Mouse (Mus musculus) cerebellum, adult (tissue): Measurements from ENCODE around the gene Msrb3.

Experiments used
- ATAC-seq: cut with Nextera tagmentation; 2 replicates; pipeline ENCODE4 v1.9.2; 2017; ENCODE audit warnings: mild to moderate bottlenecking, moderate library complexity, mixed read lengths; ENCODE audit not compliant: insufficient number of reproducible peaks, low FRiP score, low TSS enrichment

Msrb3 gene

DNA sequence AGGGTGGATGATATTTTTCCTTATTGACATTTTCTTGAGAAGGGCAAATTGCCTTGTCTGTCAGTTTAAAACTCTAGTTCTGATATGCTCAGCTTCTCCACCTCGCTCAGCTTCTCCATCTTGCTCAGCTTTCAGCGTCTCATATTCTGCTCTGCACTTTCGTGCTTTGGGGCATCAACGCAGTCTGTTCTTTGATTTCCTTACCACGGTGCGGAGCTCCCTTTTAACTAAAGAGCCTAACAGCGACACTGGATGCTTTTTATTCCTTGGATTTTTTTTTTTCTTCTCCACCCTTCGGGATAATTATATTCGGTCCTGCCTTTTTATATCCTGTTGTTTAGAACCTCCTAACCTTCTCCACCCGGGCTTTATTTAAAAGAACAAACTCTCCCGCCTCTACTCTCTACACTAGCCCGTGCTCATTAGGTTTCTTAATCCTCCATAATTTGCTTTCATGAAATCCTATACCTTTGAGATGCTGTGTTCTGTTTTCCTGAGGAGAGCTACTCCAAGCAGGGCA is 78.1 kb downstream of the Msrb3 start:
- ATAC-seq, result no peak

DNA sequence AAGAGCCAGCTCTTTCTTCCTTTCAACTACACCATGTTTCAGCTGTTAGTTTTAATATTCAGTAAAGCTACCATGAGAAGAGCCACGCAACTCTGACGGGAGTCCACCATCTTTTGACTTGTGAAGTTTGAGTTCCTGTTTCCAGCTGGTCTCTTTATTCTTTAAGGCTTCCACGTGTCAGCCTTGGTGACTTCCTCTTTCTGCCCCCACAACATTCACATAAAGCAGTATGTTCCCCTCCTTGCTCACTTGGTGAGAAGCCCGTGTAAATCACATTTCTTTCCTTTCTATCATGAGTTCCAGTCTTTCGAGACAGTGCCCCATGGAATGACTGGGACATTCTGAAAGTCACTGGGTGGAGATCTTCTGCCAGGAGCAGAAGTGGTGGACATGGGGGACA is 83.6 kb downstream of the Msrb3 start:
- ATAC-seq, result no peak

DNA sequence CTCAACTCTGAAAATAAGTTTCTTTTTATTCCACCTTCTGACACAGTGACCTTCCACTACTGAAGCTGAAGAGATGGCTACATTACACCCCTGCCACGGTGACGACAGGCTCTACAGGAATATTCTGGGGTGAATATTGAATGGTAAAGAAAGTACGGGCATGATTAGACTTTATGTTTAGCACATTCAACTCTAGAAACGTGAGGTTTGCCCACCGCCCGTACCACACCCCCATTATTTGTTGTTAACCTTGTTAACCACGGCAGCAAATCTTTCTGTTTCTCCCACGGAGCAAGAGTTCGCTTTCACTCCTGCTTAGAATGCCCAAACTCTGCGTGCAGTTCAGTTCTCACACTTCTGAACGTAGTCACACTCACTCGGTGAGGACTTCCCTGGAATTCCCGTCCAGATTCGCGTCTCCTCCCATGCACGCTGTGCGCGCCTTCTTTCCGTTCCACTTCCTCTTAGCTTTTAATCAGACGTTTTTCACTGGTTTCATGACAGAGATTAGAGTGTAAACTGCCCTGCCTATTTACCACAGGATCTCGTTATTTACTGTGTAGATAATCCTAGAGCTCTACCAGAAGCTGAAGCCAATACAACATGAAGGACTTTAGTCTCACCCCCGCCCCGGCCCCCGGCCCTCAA is 87.0 kb downstream of the Msrb3 start:
- no peak for ATAC-seq

DNA sequence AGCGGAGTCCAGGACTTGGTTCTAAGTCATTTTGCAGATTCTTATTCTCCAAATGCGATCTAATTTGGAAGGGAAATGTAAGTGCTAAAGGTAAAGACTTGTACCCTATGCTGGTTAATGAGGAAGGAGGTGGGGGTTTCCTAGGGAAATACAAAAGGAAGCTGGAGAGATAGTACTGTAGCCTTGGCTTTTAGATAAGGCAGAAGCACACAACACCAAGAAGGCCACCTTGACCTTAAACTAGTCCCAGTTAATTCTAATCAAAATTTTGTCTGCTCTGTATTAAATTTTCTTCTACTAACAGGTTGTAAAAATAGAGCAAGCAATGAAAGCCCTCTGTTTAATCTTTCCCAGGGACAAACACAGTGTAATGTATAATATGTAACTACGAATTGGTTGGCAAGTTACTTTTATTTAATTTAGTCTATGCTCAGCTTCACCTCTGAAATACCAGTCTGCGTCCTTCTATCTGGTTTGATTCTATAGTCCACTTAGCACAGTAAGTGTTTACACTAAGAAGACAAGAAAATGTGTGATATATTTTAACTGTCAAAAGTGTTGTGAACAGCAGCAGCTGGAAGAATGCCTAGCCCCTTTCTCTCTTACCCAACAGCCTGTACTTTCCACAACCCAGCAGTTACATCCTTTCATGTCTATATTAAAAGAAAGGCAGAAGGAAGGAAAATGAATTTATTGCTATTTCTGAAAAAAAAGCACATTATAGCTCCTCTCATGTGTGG is 87.9 kb downstream of the Msrb3 start:
- no peak for ATAC-seq

DNA sequence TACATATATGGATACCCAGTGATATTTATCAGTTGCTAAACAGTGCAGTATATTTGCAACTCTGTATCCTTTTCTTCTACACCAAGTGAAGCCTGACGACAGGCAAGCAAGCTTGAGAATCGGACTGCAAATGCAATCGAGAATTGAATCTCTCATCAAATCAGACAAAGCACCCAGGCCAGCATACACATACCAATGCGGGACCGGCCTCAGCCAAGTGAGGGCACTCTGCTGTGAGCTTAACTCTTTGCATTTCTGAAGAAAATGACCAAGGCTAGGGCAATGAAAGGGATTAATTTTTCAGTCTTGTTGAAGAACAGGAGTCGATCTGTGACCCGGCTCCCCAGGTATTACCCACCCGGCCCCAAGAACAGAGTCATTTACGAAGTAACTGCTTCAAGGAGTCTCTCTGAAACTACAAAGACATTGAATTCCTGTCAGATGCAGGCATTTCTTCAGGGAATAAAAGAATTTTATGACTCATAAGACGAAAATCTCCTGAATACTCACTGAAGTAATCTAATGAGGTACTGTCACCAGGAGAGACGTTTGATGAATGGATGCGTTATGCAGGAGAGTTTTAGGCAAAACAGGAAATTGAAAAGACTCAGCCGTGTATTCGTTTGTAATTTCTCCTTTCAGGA is 88.7 kb downstream of the Msrb3 start:
- ATAC-seq, result no peak

DNA sequence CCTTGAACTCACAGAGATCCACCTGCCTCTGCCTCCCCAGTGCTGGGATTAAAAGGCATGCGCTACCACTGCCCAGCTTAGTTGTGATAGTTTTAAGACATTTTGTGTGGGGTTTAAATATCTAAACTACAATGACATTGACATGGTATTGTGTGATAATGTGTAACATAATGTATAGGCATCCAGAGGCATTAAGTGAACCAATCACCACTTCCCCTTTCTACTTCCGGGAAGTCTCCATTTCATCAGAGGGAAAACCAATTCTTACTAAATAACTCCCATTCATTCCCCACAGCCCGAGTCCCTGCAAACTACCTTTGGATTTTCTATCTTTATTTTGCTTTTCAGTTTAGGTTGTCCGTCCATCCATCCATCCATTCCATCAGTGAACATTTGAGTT is 90.7 kb downstream of the Msrb3 start:
- ATAC-seq, result no peak

DNA sequence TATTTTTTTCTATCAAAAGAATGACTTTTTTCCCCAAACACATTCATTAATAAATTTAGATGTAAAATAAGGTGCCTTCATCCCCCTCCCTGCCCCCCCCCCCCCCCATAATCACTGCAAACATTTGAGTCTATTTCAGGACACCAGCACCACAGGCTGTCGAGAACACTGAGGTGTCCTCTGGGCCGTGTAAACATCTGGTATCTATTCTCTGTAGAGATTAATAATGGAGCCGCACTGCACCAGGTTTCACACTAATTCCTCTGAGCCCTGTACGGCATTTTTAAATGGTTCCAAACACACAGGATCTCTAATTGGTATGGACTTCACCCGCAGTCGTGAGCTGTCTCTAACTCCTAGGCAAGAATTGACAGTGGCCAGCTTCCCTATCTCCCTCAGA is 97.8 kb downstream of the Msrb3 start:
- ATAC-seq, result no peak

DNA sequence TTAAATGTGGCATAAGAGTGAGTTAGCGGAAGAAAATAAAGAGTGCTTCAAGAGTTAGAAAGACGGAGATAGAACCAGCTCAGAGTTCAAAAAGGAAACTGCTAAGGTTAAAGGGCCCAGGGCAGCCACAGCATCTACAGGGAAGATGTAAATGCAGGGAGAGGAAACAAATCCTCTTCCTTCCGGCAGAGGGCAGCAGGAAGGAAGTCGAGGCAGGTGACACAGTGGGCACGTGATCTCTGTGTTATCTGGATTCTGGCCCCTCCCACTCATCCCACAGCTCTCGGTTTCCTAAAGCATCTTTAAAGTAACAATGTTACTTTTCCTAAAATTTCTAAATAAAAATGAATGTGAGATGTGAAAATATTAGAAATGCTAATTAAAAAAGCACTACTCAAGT is 99.4 kb downstream of the Msrb3 start:
- ATAC-seq, result no peak

DNA sequence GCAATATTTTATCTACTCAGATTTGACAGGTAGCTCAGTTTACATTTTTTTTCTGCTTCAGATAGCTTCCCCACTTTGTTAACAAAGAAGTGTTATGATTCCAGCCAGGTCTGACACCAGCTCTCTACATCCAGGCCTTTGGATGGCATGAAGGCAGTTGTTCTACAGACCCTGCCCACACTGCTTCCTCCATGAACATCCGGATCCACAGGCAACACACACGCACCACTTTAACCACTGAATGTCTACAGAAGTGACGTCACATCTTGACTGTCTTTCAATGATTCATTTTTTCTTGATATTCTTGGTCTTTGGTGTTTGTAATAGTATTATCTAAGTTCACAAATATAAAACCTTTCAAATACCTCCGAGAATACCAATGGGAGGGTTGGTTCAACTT is 102.2 kb downstream of the Msrb3 start:
- ATAC-seq, result no peak

DNA sequence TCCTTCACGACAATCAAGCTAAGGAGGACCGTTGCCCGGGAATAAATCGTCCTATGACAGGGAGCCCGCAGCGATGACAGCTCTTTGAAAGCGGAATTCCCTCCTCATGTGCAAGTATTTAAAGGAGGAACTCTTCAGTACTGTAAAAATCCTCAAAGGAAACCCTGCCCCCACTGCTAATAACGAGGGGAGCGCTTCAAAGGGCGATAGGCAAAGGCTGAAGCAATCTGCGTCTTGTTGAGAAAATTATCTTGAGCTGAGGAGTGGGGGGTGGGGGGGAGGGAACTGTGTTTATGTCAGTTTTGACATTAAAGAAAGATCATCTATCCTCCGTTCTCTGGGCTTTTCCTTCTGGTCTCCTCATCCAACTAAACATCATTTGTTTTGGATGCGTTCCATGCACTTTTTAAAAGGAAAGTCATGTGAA is 104.5 kb downstream of the Msrb3 start:
- no peak for ATAC-seq

DNA sequence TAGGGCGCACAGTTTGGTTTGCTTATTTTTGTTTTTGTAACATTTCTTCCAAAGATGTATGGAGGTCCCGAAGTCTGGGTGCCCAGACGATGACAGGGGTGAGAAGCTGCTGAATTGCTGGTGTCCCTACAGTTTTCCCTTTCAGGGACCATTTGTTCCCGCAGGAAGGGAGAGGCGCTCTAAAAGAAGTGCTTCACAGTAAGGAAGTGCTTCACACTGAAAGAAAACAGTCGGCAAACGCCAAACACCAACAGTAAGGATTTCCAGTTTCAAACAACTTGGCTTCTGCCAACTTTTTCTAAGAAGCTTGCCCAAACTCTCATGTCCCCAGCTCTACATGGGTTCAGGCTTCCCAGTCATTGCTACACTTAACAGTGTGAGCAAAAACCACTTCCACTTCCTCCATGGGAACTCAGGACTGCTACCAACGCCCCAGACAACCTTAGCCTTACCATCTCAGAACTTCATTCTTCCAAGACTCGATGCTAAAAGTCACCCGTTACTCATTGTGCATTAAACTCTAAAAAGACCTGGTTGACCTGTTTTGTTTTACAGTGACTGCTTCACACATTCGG is 106.6 kb downstream of the Msrb3 start:
- ATAC-seq, result no peak

DNA sequence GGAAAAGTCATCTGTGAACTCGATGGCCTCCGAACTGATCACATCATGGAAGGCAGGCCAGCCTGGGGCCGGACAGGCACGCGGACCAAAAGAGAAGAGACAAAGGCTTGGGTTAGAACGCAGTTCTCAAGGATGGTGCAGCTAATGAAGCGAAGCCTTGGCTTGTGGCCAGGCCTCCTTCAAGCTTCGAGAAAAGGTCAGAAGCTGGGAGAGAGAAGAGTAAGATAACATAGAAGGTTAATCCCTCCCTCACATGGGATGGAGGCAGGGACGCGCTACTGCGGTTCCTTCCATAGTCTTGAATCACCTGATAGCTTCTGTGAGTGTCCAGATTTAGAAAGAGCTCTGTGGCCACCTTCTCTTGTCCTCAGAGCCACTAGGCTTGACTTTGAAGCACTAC is 107.5 kb downstream of the Msrb3 start:
- ATAC-seq, result no peak

DNA sequence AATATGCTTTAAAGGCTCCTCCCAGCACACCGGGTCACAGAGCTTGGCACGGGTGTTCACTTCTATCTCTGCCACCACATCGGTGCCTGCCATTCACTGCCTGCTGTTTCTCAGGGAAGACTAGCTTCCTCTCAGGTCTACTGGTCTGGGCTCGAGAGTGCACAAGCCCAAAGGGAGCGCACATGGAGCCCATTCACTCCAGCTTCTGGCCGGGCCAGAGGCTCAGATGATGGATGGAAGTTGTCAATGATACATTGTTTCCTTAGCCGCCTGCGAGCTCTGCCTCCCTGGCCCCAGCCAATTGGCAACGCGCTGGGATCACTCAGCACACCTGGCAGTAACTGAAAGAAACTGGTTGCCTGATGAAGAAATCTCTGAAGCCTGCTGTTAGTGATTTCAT is 111.7 kb downstream of the Msrb3 start:
- ATAC-seq, result no peak

DNA sequence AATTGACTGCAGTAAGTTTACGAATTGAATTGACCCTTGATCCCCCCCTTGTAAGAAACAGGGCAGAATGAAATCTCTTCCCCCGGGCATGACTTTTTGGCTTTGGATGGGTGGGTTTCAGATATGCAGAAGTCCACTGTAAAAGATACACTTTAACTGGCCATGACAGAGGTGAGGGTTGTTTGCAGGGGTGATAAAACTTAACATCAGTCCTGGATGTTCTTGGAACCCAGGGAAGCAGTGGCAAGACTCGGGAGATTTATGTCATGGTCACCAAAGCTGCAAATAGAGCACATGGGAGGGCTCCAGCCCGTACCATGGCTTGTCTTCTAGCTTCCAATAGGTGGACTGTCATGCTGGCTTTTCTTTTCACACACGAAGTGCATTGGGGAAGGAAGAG is 114.4 kb downstream of the Msrb3 start:
- no peak for ATAC-seq

DNA sequence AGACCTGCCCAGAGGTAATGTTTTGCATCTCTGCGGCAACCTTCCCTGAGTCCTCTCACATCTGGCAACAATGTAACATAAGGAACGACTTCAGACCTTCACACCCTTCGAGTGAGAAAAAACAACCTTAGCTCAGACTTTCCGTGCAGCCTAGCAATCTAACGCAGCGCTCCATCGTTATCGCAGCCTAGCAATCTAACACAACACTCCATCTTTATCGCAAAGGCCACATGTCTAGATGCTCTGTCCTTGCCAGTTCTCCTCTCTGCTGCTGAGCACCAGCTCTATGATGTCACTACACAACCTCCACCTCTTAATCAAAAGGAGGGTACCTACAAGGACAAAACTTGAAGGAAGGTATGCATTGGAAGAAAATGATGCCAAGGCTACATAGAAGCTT is 115.5 kb downstream of the Msrb3 start:
- no peak for ATAC-seq

DNA sequence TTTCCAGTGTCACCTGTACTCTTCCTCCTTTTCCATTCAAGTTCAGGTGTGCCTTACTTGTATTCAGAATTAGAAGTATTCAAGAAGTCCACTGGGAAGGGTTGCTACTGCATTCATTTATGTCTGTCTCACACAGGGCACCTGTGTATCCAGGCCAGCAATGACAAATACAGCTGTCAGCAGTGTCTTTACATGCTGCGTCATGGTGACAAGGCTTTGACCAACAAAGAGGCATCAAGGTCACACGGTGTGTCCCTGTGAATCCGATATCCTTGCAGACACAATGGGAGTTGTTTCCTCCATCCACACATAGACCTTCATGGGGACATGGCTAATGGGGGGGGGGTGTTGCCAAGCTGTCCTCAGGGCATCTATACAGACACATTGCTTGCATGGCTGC is 121.4 kb downstream of the Msrb3 start:
- no peak for ATAC-seq

DNA sequence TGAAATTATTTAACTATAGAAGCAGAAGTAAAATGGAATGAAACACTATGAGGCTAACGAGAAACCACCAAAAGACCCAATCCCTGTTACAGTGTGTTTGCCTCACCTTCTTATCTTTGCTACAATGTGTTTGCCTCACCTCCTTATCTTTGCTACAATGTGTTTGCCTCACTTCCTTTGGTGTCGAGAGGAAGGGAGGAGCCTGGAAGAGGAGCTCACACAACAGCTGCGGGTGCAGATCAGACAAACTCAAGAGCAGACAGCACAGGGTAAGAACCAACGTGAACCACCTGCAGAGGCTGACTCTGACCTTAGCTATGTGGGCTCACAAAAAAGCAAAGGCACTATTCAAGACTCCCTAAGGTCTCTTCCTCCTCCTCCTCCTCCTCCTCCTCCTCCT is 123.5 kb downstream of the Msrb3 start:
- no peak for ATAC-seq

DNA sequence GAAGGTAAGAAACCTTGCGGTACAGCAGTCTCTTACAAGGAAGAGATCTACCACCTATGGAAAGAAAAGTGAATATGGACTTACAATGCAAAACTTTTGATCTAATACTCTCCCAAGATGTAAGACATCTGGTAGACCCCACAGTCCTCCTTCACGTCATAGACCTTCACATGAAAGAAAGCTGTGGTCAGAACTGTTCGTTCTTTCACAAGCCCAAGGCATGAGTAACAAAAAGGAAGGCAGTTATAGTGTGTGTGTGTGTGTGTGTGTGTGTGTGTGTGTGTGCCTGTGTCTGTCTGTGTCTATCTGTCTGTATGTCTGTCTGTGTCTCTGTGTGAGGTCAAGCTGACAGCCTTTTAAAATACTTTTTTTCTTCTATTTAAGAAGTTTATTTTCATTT is 131.5 kb downstream of the Msrb3 start:
- ATAC-seq, result no peak

DNA sequence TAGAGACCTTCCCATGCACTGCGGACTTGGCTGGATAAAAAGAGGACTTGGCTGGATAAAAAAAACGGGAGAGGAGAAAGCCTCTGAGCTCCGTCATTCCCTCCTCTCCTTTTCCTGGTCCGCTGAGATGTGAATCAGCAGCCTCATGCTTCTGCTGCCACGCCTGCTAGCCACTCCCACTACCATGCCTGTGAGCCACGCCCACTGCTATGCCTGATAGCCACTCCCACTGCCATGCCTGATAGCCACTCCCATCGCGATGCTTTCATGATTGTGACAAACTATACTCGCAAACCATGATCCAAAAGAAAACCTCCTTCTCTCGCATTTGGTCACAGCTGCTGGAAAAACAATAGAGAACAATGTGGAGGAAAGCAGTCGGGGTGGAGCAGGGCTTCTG is 133.5 kb downstream of the Msrb3 start:
- no peak for ATAC-seq

DNA sequence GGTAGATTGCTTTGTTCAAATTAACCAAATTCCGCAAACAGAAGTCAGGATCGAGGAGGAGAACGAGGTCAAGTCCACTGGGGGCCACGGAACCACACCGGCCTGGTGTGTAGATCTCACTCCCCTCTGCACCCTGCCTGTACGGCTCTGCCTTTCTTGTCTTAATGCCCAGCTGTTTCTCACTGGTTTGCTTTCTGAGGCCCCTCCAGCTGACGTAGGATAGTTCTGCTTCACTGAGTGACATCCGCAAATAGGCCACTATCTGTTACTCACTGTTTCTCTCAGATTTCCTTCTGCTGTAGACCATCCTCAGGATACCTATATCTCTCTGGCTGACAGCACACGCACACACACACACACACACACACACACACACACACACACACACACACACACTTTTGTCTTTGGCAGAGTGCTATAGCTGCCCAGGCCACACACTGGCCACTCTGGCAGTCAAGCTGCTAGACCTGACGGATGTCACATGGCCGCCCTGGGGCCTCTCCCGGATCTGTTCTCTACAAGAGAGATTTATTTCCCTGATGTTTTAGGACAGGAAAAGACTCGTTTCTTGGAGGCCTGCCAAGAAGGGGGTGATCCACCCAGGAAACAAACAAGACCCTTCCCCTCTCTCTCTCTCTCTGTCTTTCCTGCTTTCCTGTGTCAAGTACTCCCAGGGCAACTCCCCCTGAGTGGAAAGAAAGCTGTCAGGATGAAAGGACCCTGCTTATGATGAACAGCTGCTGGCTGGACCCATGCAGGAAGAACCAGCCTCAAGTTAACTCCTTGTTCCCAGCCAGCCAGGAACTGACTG is 135.0 kb downstream of the Msrb3 start:
- no peak for ATAC-seq
